Mouse (Mus musculus): ENCODE results near the gene H2-Q4. TPM values are rescaled to one million over a fixed set of nuclear protein-coding genes. Genes with fewer than 3 reads are reported as not detected.

H2-Q4 gene
- polyA plus RNA-seq (2021; fragmentation: Nextera tagmentation), result 0.09 and 0.36 TPM in 2 replicates
- long read RNA-seq, experiment 1, result 0 reads
- long read RNA-seq, experiment 2, result 0 reads

DNA sequence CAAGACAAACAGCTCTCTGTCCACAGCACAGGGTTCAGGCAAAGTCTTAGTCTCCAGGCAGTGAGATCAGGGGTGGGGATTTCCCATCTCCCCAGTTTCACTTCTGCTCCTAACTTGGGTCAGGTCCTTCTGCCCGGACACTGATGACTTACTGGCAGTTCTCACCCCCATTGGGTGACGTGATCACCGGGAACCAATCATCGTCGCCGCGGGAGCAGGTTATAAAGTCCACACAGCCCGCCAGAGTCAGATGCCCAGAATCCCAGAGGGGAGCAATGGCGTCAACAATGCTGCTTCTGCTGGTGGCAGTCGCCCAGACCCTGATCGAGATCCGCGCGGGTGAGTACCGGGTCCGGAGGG, at the start of gene H2-Q4:
H2-Q4 (plus strand) TSS at position 249 of the 360 bp plus-strand sequence.

DNA sequence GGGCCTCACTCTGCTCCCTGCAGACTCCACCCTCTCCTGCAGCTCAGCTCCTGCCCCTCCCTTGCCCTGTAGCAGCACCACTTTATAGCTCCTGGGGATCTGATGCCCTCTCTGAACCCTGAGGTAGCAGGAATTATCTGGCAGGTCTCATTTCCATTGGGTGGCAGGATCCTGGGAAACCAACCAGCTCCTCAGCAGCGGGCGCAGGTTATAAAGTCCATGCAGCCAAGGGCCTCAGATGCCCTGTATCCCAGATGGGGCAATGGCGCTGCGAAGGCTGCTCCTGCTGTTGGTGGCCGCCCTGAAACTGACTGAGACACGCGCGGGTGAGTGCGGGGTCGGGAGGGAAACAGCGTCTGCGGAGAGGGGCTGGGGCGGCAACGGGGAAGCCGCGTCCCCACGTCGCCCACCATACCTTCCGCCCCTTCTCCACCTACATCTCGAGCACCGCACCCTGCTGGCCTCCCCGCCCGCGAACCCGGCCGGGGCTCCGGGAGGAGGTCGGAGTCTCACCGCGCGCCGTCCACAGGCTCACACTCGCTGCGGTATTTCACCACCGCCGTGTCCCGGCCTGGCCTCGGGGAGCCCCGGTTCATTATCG, 37.2 kb upstream of the H2-Q4 start, which contains the start of gene H2-Q2:
H2-Q2 (plus strand) TSS at position 172 of the 601 bp plus-strand sequence.

GRCm38 (mm10) chr17:35424624-35425416, 45.4 kb downstream of the H2-Q4 start, which contains the start of gene H2-Q6:
TSS of gene H2-Q6 (plus strand) at chr17:35424850.

Other genes starting within 250 kb of the H2-Q4 start
- gene Apom, start 247.6 kb upstream of the H2-Q4 start, polyA plus RNA-seq (2021; fragmentation: Nextera tagmentation), result not detected in 2 replicates
- gene Bag6, start 244.4 kb upstream of the H2-Q4 start, polyA plus RNA-seq (2021; fragmentation: Nextera tagmentation), result 68.3 and 90.8 TPM in 2 replicates
- gene Prrc2a, start 214.7 kb upstream of the H2-Q4 start, polyA plus RNA-seq (2021; fragmentation: Nextera tagmentation), result 25.5 and 33.2 TPM in 2 replicates
- gene Aif1, start 203.5 kb upstream of the H2-Q4 start, polyA plus RNA-seq (2021; fragmentation: Nextera tagmentation), result 37.6 and 39.5 TPM in 2 replicates
- 28.9 and 30.2 TPM in 2 replicates for gene Lst1, start 191.2 kb upstream of the H2-Q4 start, polyA plus RNA-seq (2021; fragmentation: Nextera tagmentation)
- 1.2 and 1.4 TPM in 2 replicates for gene Ltb, start 185.2 kb upstream of the H2-Q4 start, polyA plus RNA-seq (2021; fragmentation: Nextera tagmentation)
- 0.09 and 0.19 TPM in 2 replicates for gene Tnf, start 177.6 kb upstream of the H2-Q4 start, polyA plus RNA-seq (2021; fragmentation: Nextera tagmentation)
- 0.14 and 0.16 TPM in 2 replicates for gene Lta, start 174.3 kb upstream of the H2-Q4 start, polyA plus RNA-seq (2021; fragmentation: Nextera tagmentation)
- gene Gm16181, start 158.8 kb upstream of the H2-Q4 start, polyA plus RNA-seq (2021; fragmentation: Nextera tagmentation), result not detected in 2 replicates
- 685 and 716 TPM in 2 replicates for gene Atp6v1g2, start 146.0 kb upstream of the H2-Q4 start, polyA plus RNA-seq (2021; fragmentation: Nextera tagmentation)
- 6.4 and 9.7 TPM in 2 replicates for gene Nfkbil1, start 143.8 kb upstream of the H2-Q4 start, polyA plus RNA-seq (2021; fragmentation: Nextera tagmentation)
- 193 and 215 TPM in 2 replicates for gene Ddx39b, start 137.9 kb upstream of the H2-Q4 start, polyA plus RNA-seq (2021; fragmentation: Nextera tagmentation)
- 68.9 and 78.2 TPM in 2 replicates for gene H2-D1, start 116.9 kb upstream of the H2-Q4 start, polyA plus RNA-seq (2021; fragmentation: Nextera tagmentation)
- gene H2-Q1, start 59.2 kb upstream of the H2-Q4 start, polyA plus RNA-seq (2021; fragmentation: Nextera tagmentation), result 0.13 TPM in 1 of 2 replicates, not detected in the other
- 0.13 and 0.69 TPM in 2 replicates for gene H2-Q2, start 37.4 kb upstream of the H2-Q4 start, polyA plus RNA-seq (2021; fragmentation: Nextera tagmentation)
- gene H2-Q6, start 45.2 kb downstream of the H2-Q4 start, polyA plus RNA-seq (2021; fragmentation: Nextera tagmentation), result 1.2 and 1.6 TPM in 2 replicates
- 2.5 and 2.7 TPM in 2 replicates for gene H2-Q7, start 59.5 kb downstream of the H2-Q4 start, polyA plus RNA-seq (2021; fragmentation: Nextera tagmentation)
- not detected in 2 replicates for gene H2-Q10, start 90.5 kb downstream of the H2-Q4 start, polyA plus RNA-seq (2021; fragmentation: Nextera tagmentation)
- not detected in 2 replicates for gene Pou5f1, start 126.4 kb downstream of the H2-Q4 start, polyA plus RNA-seq (2021; fragmentation: Nextera tagmentation)
- 4.4 and 6.9 TPM in 2 replicates for gene Tcf19, start 137.2 kb downstream of the H2-Q4 start, polyA plus RNA-seq (2021; fragmentation: Nextera tagmentation)
- 0.92 and 1.5 TPM in 2 replicates for gene Cchcr1, start 137.5 kb downstream of the H2-Q4 start, polyA plus RNA-seq (2021; fragmentation: Nextera tagmentation)
- gene Psors1c2, start 153.6 kb downstream of the H2-Q4 start, polyA plus RNA-seq (2021; fragmentation: Nextera tagmentation), result not detected in 2 replicates
- gene Cdsn, start 172.5 kb downstream of the H2-Q4 start, polyA plus RNA-seq (2021; fragmentation: Nextera tagmentation), result 0.31 and 0.38 TPM in 2 replicates
- gene 2300002M23Rik, start 187.8 kb downstream of the H2-Q4 start, polyA plus RNA-seq (2021; fragmentation: Nextera tagmentation), result 0.11 TPM in 1 of 2 replicates, not detected in the other
- not detected in 2 replicates for gene Sfta2, start 221.9 kb downstream of the H2-Q4 start, polyA plus RNA-seq (2021; fragmentation: Nextera tagmentation)
- gene Gm9573, start 247.0 kb downstream of the H2-Q4 start, polyA plus RNA-seq (2021; fragmentation: Nextera tagmentation), result not detected in 2 replicates